Mouse (Mus musculus): ENCODE results near the gene Gm20817. TPM values are rescaled to one million over a fixed set of nuclear protein-coding genes. Genes with fewer than 3 reads are reported as not detected.

Gene Gm20817
- polyA plus RNA-seq (2017; shearing (Covaris generic)), result not detected

DNA sequence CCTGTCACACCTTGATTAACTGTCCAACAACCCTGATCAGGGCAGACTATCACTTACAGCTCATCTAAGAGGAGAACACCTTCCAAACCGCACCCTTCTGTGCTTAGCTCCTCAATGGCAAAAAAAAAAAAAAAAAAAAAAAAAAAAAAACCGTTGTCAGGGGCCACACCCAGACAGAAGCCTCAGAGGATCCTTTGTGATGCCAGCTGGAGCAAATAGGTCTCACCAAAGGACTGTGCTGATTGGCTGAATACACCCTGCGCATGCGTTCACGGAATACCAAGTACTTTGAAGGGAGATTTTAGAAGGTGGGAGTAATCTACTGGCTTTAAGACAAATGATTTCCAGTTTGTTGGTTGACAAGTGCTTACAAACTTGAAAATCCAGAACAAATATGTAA, at the start of gene Gm20817:
Gene Gm20817, minus strand, starts transcription at position 101 of the 400 bp plus-strand sequence.

